Mouse (Mus musculus): ENCODE data around the gene Csf3r. TPM values are rescaled to one million over a fixed set of nuclear protein-coding genes. Genes with fewer than 3 reads are reported as not detected.
A peak's percentile ranks its signal among the peaks of the same experiment; 100 is the strongest.

Csf3r gene
- polyA plus RNA-seq, 1 experiment from 2014 or later = 0.30 TPM

- 88% methylated on average over 7 of the region's 7 CpGs for WGBS
- no peaks in the 10 kb centered on the region for H3K4me1 ChIP-seq
These were observed 6.5 kb upstream of the Csf3r start for GRCm38 (mm10) chr4:126017676-126018332.

GRCm38 (mm10) chr4:126018966-126019538, 5.3 kb upstream of the Csf3r start:
- Histone ChIP-seq H3K4me1 (no peaks in the 10 kb centered on the region), H3K4me3 (no peak overlapping the region), H3K9ac (no peak overlapping the region), H3K36me3 (no peaks in the 10 kb centered on the region), H3K4me2 (replicated peaks) (no peak overlapping the region), H3K27me3 (no peaks in the 10 kb centered on the region), H3K9me3 (replicated peaks) (no peaks in the 10 kb centered on the region), H3K27ac (no peak overlapping the region)
- ATAC-seq (ENCODE audit: low FRiP score) = no peak
- WGBS = 78% methylated on average over 11 of the region's 11 CpGs

More at GRCm38 (mm10) chr4:126017676-126018332, 6.5 kb upstream of the Csf3r start:
- no peaks in the 10 kb centered on the region for H3K36me3 ChIP-seq
- H3K9ac ChIP-seq = no peak overlapping the region
- no peaks in the 10 kb centered on the region for H3K9me3 ChIP-seq (replicated peaks)
- no peak overlapping the region for H3K4me3 ChIP-seq
- ATAC-seq (ENCODE audit: low FRiP score) = no peak
- no peak overlapping the region for H3K4me2 ChIP-seq (replicated peaks)
- H3K27ac ChIP-seq = no peak overlapping the region
- H3K27me3 ChIP-seq = no peaks in the 10 kb centered on the region

GRCm38 (mm10) chr4:126025801-126026200, 1.5 kb downstream of the Csf3r start:
- no peaks in the 10 kb centered on the region for H3K4me1 ChIP-seq
- no peaks in the 10 kb centered on the region for H3K36me3 ChIP-seq
- H3K4me2 ChIP-seq (replicated peaks) = no peak overlapping the region
- no peaks in the 10 kb centered on the region for H3K9me3 ChIP-seq (replicated peaks)
- H3K9ac ChIP-seq = no peak overlapping the region
- no peak for ATAC-seq (ENCODE audit: low FRiP score)
- H3K4me3 ChIP-seq = no peak overlapping the region
- 95% methylated on average over 5 of the region's 5 CpGs for WGBS
- H3K27ac ChIP-seq = no peak overlapping the region
- 0 out of 2 replicates have a peak, but pooled peaks cover 3% of the 10 kb centered on the region for H3K27me3 ChIP-seq

GRCm38 (mm10) chr4:126027980-126028379, 3.6 kb downstream of the Csf3r start:
- H3K9ac ChIP-seq = no peak overlapping the region
- 0 out of 2 replicates have a peak, but pooled peaks cover 3% of the 10 kb centered on the region for H3K27me3 ChIP-seq
- no peaks in the 10 kb centered on the region for H3K4me1 ChIP-seq
- 96% methylated on average over 3 of the region's 3 CpGs for WGBS
- H3K36me3 ChIP-seq = no peaks in the 10 kb centered on the region
- H3K9me3 ChIP-seq (replicated peaks) = no peaks in the 10 kb centered on the region
- H3K4me3 ChIP-seq = no peak overlapping the region
- H3K27ac ChIP-seq = no peak overlapping the region
- H3K4me2 ChIP-seq (replicated peaks) = no peak overlapping the region
- ATAC-seq (ENCODE audit: low FRiP score) = no peak

GRCm38 (mm10) chr4:126029042-126029441, 4.7 kb downstream of the Csf3r start:
- WGBS = 68% methylated on average over 3 of the region's 3 CpGs
- H3K4me3 ChIP-seq = no peak overlapping the region
- no peak overlapping the region for H3K27ac ChIP-seq
- H3K4me2 ChIP-seq (replicated peaks) = no peak overlapping the region
- no peaks in the 10 kb centered on the region for H3K4me1 ChIP-seq
- H3K36me3 ChIP-seq = no peaks in the 10 kb centered on the region
- ATAC-seq (ENCODE audit: low FRiP score) = no peak
- H3K9ac ChIP-seq = no peak overlapping the region
- H3K27me3 ChIP-seq = 0 out of 2 replicates have a peak, but pooled peaks cover 3% of the 10 kb centered on the region
- no peaks in the 10 kb centered on the region for H3K9me3 ChIP-seq (replicated peaks)

- Histone ChIP-seq H3K9ac (no peak overlapping the region), H3K27me3 (no peaks in the 10 kb centered on the region), H3K4me1 (no peaks in the 10 kb centered on the region), H3K27ac (no peak overlapping the region), H3K4me3 (no peak overlapping the region), H3K4me2 (replicated peaks) (no peak overlapping the region), H3K9me3 (replicated peaks) (no peaks in the 10 kb centered on the region), H3K36me3 (no peaks in the 10 kb centered on the region)
- no peak for ATAC-seq (ENCODE audit: low FRiP score)
- 78% methylated on average over 5 of the region's 5 CpGs for WGBS
These were observed 6.4 kb downstream of the Csf3r start for GRCm38 (mm10) chr4:126030705-126031104.

GRCm38 (mm10) chr4:126035413-126035812, 11.1 kb downstream of the Csf3r start:
- 85% methylated on average over 5 of the region's 5 CpGs for WGBS
- no peak overlapping the region for H3K4me3 ChIP-seq
- no peak for ATAC-seq (ENCODE audit: low FRiP score)
- no peak overlapping the region for H3K4me2 ChIP-seq (replicated peaks)
- H3K27me3 ChIP-seq = no peaks in the 10 kb centered on the region
- no peak overlapping the region for H3K9ac ChIP-seq
- H3K4me1 ChIP-seq = no peaks in the 10 kb centered on the region
- H3K36me3 ChIP-seq = no peaks in the 10 kb centered on the region
- no peaks in the 10 kb centered on the region for H3K9me3 ChIP-seq (replicated peaks)
- no peak overlapping the region for H3K27ac ChIP-seq

GRCm38 (mm10) chr4:126046851-126047585, 22.7 kb downstream of the Csf3r start, which contains the start of gene Mrps15:
TSS of gene Mrps15 (plus strand) at chr4:126046925.
- Histone ChIP-seq H3K9ac (peak within 1 kb of the TSS; percentile 78), H3K4me3 (peak within 1 kb of the TSS; percentile 78), H3K4me1 (peaks cover 11% of the 10 kb centered on the region), H3K27ac (peak within 1 kb of the TSS; percentile 83), H3K9me3 (replicated peaks) (no peaks in the 10 kb centered on the region), H3K27me3 (no peaks in the 10 kb centered on the region), H3K36me3 (peaks cover 24% of the 10 kb centered on the region), H3K4me2 (replicated peaks) (peak within 1 kb of the TSS; percentile 91)
- peak; percentile 94 for ATAC-seq (ENCODE audit: low FRiP score)
- WGBS = under 1% methylated on average over 56 of the region's 56 CpGs

- Histone ChIP-seq H3K4me1 (peaks cover 11% of the 10 kb centered on the region), H3K36me3 (peaks cover 62% of the 10 kb centered on the region), H3K27ac (no peak overlapping the region), H3K9me3 (replicated peaks) (no peaks in the 10 kb centered on the region), H3K27me3 (no peaks in the 10 kb centered on the region), H3K4me3 (no peak overlapping the region), H3K4me2 (replicated peaks) (no peak overlapping the region), H3K9ac (no peak overlapping the region)
- WGBS = 87% methylated on average over 7 of the region's 7 CpGs
- ATAC-seq (ENCODE audit: low FRiP score) = no peak
These were observed 27.3 kb downstream of the Csf3r start for GRCm38 (mm10) chr4:126051617-126052016.

GRCm38 (mm10) chr4:126057207-126058133, 33.1 kb downstream of the Csf3r start:
- Histone ChIP-seq H3K4me2 (replicated peaks) (peak overlapping the region; percentile 60), H3K27ac (no peak overlapping the region), H3K4me3 (peak overlapping the region; percentile 59), H3K9me3 (replicated peaks) (no peaks in the 10 kb centered on the region), H3K27me3 (no peaks in the 10 kb centered on the region), H3K36me3 (peaks cover 34% of the 10 kb centered on the region), H3K4me1 (peaks cover 20% of the 10 kb centered on the region), H3K9ac (peak overlapping the region; percentile 57)
- peak; percentile 20; the same call in 1 of the 2 replicates for ATAC-seq (ENCODE audit: low FRiP score)
- WGBS = 16% methylated on average over 19 of the region's 19 CpGs

- H3K9ac ChIP-seq = peak within 1 kb of the TSS; percentile 79
- peak within 1 kb of the TSS; percentile 59 for H3K4me3 ChIP-seq
- H3K27me3 ChIP-seq = no peaks in the 10 kb centered on the region
- peak within 1 kb of the TSS; percentile 60 for H3K4me2 ChIP-seq (replicated peaks)
- peaks cover 20% of the 10 kb centered on the region for H3K4me1 ChIP-seq
- peaks cover 31% of the 10 kb centered on the region for H3K36me3 ChIP-seq
- no peaks in the 10 kb centered on the region for H3K9me3 ChIP-seq (replicated peaks)
- ATAC-seq (ENCODE audit: low FRiP score) = peak; percentile 98
- WGBS = under 1% methylated on average over 57 of the region's 57 CpGs
- H3K27ac ChIP-seq = no peak within 1 kb of the TSS
These were observed 34.0 kb downstream of the Csf3r start, which contains the start of gene Oscp1 for GRCm38 (mm10) chr4:126058134-126058996. TSS of gene Oscp1 (plus strand) at chr4:126058565.

Measured in hindbrain, embryonic 12.5 days (tissue).